Mouse (Mus musculus) MEL (cell line): Measurements from ENCODE around the gene Epb41. TPM values are rescaled to one million over a fixed set of nuclear protein-coding genes. Genes with fewer than 3 reads are reported as not detected.

Experiments used
- DNase-seq: peaks from one replicate; pipeline ENCODE4 v3.0.0; 2011; ENCODE audit warnings: low read depth, low spot score
- H3K27ac ChIP-seq: 2 replicates; pipeline ENCODE4 v1.5.1; 2012; ENCODE audit warnings: low read depth, mild to moderate bottlenecking, control low read depth, low read length, moderate library complexity; ENCODE audit not compliant: control insufficient read depth
- H3K27me3 ChIP-seq, 2 experiments: fragments of 150-350 bp in 1 of 2; sonication (generic) in 1 of 2; 2 replicates each; pipeline ENCODE4 v1.6.1; 2012; ENCODE audit warnings: low read length in 2 of 2, mild to moderate bottlenecking in 2 of 2, improper control_type of control experiment in 1 of 2, moderate library complexity in 1 of 2; ENCODE audit not compliant: insufficient read depth in 2 of 2, control insufficient read depth in 1 of 2
- H3K36me3 ChIP-seq, 2 experiments: 2 replicates each; pipeline ENCODE4 v1.6.1; 2012 to 2014; ENCODE audit warnings: low read length in 2 of 2, improper control_type of control experiment in 1 of 2, inconsistent platforms in 1 of 2, mild to moderate bottlenecking in 1 of 2; ENCODE audit not compliant: insufficient read depth in 2 of 2, control insufficient read depth in 1 of 2
- H3K4me1 ChIP-seq, 2 experiments: fragments of 150-350 bp in 1 of 2; sonication (generic) in 1 of 2; 2 replicates each; pipeline ENCODE4 v1.6.1; 2012; ENCODE audit warnings: low read length in 2 of 2, improper control_type of control experiment in 1 of 2, mild to moderate bottlenecking in 1 of 2; ENCODE audit not compliant: insufficient read depth in 2 of 2, control insufficient read depth in 1 of 2
- H3K4me3 ChIP-seq, 2 experiments: fragments of 150-350 bp in 1 of 2; sonication (generic) in 1 of 2; 2 replicates each; pipeline ENCODE4 v1.5.1; 2012; ENCODE audit warnings: low read depth in 2 of 2, low read length in 2 of 2, mild to moderate bottlenecking in 2 of 2, moderate library complexity in 2 of 2, control low read depth in 1 of 2, improper control_type of control experiment in 1 of 2; ENCODE audit not compliant: control insufficient read depth in 1 of 2, insufficient read depth in 1 of 2
- H3K79me2 ChIP-seq: 2 replicates; pipeline ENCODE4 v1.6.1; 2012; ENCODE audit warnings: mild to moderate bottlenecking, low read length, moderate library complexity; ENCODE audit not compliant: control insufficient read depth, poor library complexity, insufficient read depth
- H3K9ac ChIP-seq: 2 replicates; pipeline ENCODE4 v1.6.1; 2012; ENCODE audit warnings: low read depth, mild to moderate bottlenecking, control low read depth, low read length, moderate library complexity; ENCODE audit not compliant: control insufficient read depth, poor library complexity, severe bottlenecking
- H3K9me3 ChIP-seq: fragments of 150-350 bp; sonication (generic); replicated peaks from 2 replicates; pipeline ENCODE4 v1.6.1; 2012; ENCODE audit warnings: mild to moderate bottlenecking, low read length, improper control_type of control experiment, moderate library complexity; ENCODE audit not compliant: insufficient read depth
- BHLHE40 ChIP-seq: IDR thresholded peaks from 2 replicates; pipeline ENCODE4 v1.6.1; 2012; ENCODE audit warnings: low read depth, mild to moderate bottlenecking, inconsistent platforms, low read length, improper control_type of control experiment, borderline replicate concordance
- CHD1 ChIP-seq: IDR thresholded peaks from 2 replicates; pipeline ENCODE4 v1.6.1; 2012; ENCODE audit warnings: low read depth, mild to moderate bottlenecking, inconsistent platforms, low read length, improper control_type of control experiment
- CHD2 ChIP-seq: IDR thresholded peaks from 2 replicates; pipeline ENCODE4 v1.6.1; 2011; ENCODE audit warnings: low read length, improper control_type of control experiment
- CTCF ChIP-seq, 3 experiments: IDR thresholded peaks in 2 of 3; conservative IDR thresholded peaks in 1 of 3; 2 replicates each; pipeline ENCODE4 v1.5.1; 2011 to 2012; ENCODE audit warnings: low read length in 3 of 3, low read depth in 2 of 3, mild to moderate bottlenecking in 2 of 3, improper control_type of control experiment in 1 of 3, inconsistent platforms in 1 of 3, mixed read lengths in 1 of 3, moderate library complexity in 1 of 3; ENCODE audit not compliant: control insufficient read depth in 1 of 3, insufficient read depth in 1 of 3, poor library complexity in 1 of 3, severe bottlenecking in 1 of 3
- EP300 ChIP-seq, 2 experiments: IDR thresholded peaks; 2 replicates each; pipeline ENCODE4 v1.6.1; 2011; ENCODE audit warnings: improper control_type of control experiment in 2 of 2, low read length in 2 of 2, low read depth in 1 of 2, mild to moderate bottlenecking in 1 of 2
- GABPA ChIP-seq: IDR thresholded peaks from 2 replicates; pipeline ENCODE4 v1.6.1; 2012; ENCODE audit warnings: low read depth, mild to moderate bottlenecking, inconsistent platforms, low read length, improper control_type of control experiment, moderate library complexity
- GATA1 ChIP-seq: IDR thresholded peaks from 2 replicates; pipeline ENCODE4 v1.6.1; 2011; ENCODE audit warnings: low read depth, low read length, improper control_type of control experiment
- HCFC1 ChIP-seq: IDR thresholded peaks from 2 replicates; pipeline ENCODE4 v1.6.1; 2012; ENCODE audit warnings: low read depth, mild to moderate bottlenecking, inconsistent platforms, low read length, improper control_type of control experiment, moderate library complexity
- JUND ChIP-seq: IDR thresholded peaks from 2 replicates; pipeline ENCODE4 v1.6.1; 2011; ENCODE audit warnings: low read depth, mild to moderate bottlenecking, improper control_type of control experiment, low read length
- MAZ ChIP-seq: IDR thresholded peaks from 2 replicates; pipeline ENCODE4 v1.6.1; 2012; ENCODE audit warnings: low read depth, mild to moderate bottlenecking, inconsistent platforms, low read length, improper control_type of control experiment
- MXI1 ChIP-seq: IDR thresholded peaks from 2 replicates; pipeline ENCODE4 v1.6.1; 2011; ENCODE audit warnings: mild to moderate bottlenecking, low read depth, low read length, improper control_type of control experiment
- NELFE ChIP-seq: IDR thresholded peaks from 2 replicates; pipeline ENCODE4 v1.6.1; 2011; ENCODE audit warnings: low read depth, low read length, improper control_type of control experiment
- NRF1 ChIP-seq: IDR thresholded peaks from 2 replicates; pipeline ENCODE4 v1.6.1; 2014; ENCODE audit warnings: low read depth, mild to moderate bottlenecking, inconsistent platforms, low read length, improper control_type of control experiment, moderate library complexity; ENCODE audit not compliant: poor library complexity, insufficient read depth, severe bottlenecking
- POLR2A ChIP-seq, 2 experiments: IDR thresholded peaks; 2 replicates each; pipeline ENCODE4 v1.6.1; 2011 to 2012; ENCODE audit warnings: low read length in 2 of 2, mild to moderate bottlenecking in 2 of 2, control low read depth in 1 of 2, improper control_type of control experiment in 1 of 2, low read depth in 1 of 2, moderate library complexity in 1 of 2; ENCODE audit not compliant: control insufficient read depth in 1 of 2, insufficient read depth in 1 of 2, poor library complexity in 1 of 2
- POLR2AphosphoS2 ChIP-seq: IDR thresholded peaks from 2 replicates; pipeline ENCODE4 v1.6.1; 2011; ENCODE audit warnings: low read length, improper control_type of control experiment
- POLR2AphosphoS5 ChIP-seq: IDR thresholded peaks from 2 replicates; pipeline ENCODE4 v1.6.1; 2012; ENCODE audit warnings: low read depth, borderline replicate concordance, mild to moderate bottlenecking, inconsistent platforms, low read length, moderate library complexity, mixed read lengths
- RAD21 ChIP-seq: IDR thresholded peaks from 2 replicates; pipeline ENCODE4 v1.6.1; 2011; ENCODE audit warnings: mild to moderate bottlenecking, low read depth, low read length, improper control_type of control experiment
- RCOR1 ChIP-seq: IDR thresholded peaks from 2 replicates; pipeline ENCODE4 v1.6.1; 2012; ENCODE audit warnings: low read depth, mild to moderate bottlenecking, inconsistent platforms, low read length, improper control_type of control experiment
- SMC3 ChIP-seq: IDR thresholded peaks from 2 replicates; pipeline ENCODE4 v1.6.1; 2011; ENCODE audit warnings: low read depth, low read length, improper control_type of control experiment
- TAL1 ChIP-seq: IDR thresholded peaks from 2 replicates; pipeline ENCODE4 v1.6.1; 2012; ENCODE audit warnings: mild to moderate bottlenecking, inconsistent platforms, low read length, moderate library complexity, mixed read lengths
- TCF12 ChIP-seq: IDR thresholded peaks from 2 replicates; pipeline ENCODE4 v1.6.1; 2014; ENCODE audit warnings: low read depth, mild to moderate bottlenecking, inconsistent platforms, low read length, improper control_type of control experiment, moderate library complexity
- USF1 ChIP-seq: IDR thresholded peaks from 2 replicates; pipeline ENCODE4 v1.6.1; 2014; ENCODE audit warnings: low read depth, mild to moderate bottlenecking, inconsistent platforms, low read length, improper control_type of control experiment, moderate library complexity
- USF2 ChIP-seq, 2 experiments: IDR thresholded peaks; 2 replicates each; pipeline ENCODE4 v1.6.1; 2011 to 2012; ENCODE audit warnings: improper control_type of control experiment in 2 of 2, low read length in 2 of 2, borderline replicate concordance in 1 of 2, inconsistent platforms in 1 of 2, low read depth in 1 of 2, mild to moderate bottlenecking in 1 of 2; ENCODE audit not compliant: insufficient read depth in 1 of 2
- ZC3H11A ChIP-seq: IDR thresholded peaks from 2 replicates; pipeline ENCODE4 v1.6.1; 2012; ENCODE audit warnings: low read depth, mild to moderate bottlenecking, inconsistent platforms, low read length, improper control_type of control experiment
- ZMIZ1 ChIP-seq: IDR thresholded peaks from 2 replicates; pipeline ENCODE4 v1.6.1; 2012; ENCODE audit warnings: low read depth, mild to moderate bottlenecking, inconsistent platforms, low read length, improper control_type of control experiment, moderate library complexity
- ZNF384 ChIP-seq: IDR thresholded peaks from 2 replicates; pipeline ENCODE4 v1.6.1; 2012; ENCODE audit warnings: low read depth, mild to moderate bottlenecking, inconsistent platforms, low read length, improper control_type of control experiment
- polyA plus RNA-seq, 2 experiments: library from polyadenylated mRNA; stranded (reverse) in 1 of 2; unstranded in 1 of 2; fragments of >175 nt in 1 of 2; fragments of >200 nt in 1 of 2; gene quantifications; 2 replicates each; pipeline versions ENCODE4 v1.2.1 to v1.2.4; 2012; ENCODE audit warnings: low replicate concordance in 2 of 2, low read depth in 1 of 2; ENCODE audit not compliant: insufficient read length in 2 of 2, insufficient read depth in 1 of 2, missing spikeins in 1 of 2
- total RNA-seq: library from RNA; depleted of rRNA; stranded (reverse); fragments of 300-350 nt; gene quantifications from 2 replicates; pipeline ENCODE4 v1.2.3, GENCODE M21; 2012

The Epb41 gene
- total and polyA plus RNA-seq, 3 experiments, result 36.5 to 115 (median 44.3) TPM

DNA sequence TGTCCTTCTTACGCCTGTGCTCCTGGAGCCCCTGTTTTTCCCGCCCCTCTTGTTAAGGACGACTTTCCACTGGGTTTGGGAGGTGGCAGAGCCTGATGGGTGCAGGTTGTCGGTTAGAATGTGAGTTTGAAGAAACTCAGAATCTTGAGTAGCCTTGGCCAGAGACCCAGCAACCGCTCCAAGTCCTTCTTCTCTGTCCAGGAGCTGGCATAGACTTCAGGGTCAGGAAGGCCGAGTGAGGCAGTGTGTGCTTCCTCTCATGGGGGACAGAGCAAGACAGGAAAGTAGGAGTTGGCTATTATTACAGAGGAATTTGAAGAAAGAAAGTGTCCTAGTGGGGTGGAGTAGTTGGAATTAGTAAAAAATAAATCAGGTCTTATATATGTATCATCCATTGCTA, 191.6 kb downstream of the Epb41 start:
- Histone ChIP-seq H3K27me3 (no peaks in the 10 kb centered on the region), H3K9me3 (no peaks in the 10 kb centered on the region), H3K4me1 (peaks cover 0 to 6% of the 10 kb centered on the region in 2 experiments; a peak in 2 of 4 replicates), H3K27ac (no peak overlapping the region), H3K4me3 (no peak overlapping the region), H3K79me2 (peaks cover 80% of the 10 kb centered on the region), H3K36me3 (peaks cover 5 to 31% of the 10 kb centered on the region in 2 experiments; a peak in 3 of 4 replicates), H3K9ac (no peak overlapping the region)
- DNase-seq, result no peak
- TF ChIP-seq HCFC1, result no peak
- no peak for TF ChIP-seq MXI1
- no peak for TF ChIP-seq JUND
- TF ChIP-seq ZNF384, result no peak
- no peak for TF ChIP-seq ZC3H11A
- no peak for TF ChIP-seq SMC3
- TF ChIP-seq RAD21, result no peak
- no peak for TF ChIP-seq CHD2
- no peak for TF ChIP-seq TCF12

DNA sequence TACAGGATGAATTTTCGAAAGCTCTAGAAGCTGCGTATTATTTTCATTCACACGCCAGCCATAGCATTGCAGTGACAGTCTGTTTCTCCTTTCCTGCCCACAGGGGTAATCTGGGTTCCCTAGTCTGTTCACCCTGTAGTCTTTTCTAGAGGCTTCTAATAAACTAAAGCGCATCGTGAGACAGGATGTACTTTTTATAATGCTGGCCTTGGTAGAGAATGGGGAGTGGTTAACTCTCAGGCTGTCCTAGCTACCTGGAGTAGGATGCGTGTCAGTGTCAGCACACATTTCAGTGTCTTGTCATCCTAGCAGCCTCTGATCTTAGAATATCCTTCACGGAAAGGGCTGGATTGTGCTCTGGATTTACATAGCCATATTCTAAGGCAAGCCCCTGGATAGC, 193.8 kb downstream of the Epb41 start:
- no peak overlapping the region for H3K27ac ChIP-seq
- no peak overlapping the region for H3K9ac ChIP-seq
- H3K36me3 ChIP-seq, result peaks cover 13 to 19% of the 10 kb centered on the region in 2 experiments
- peaks cover 8 to 10% of the 10 kb centered on the region in 2 experiments for H3K4me1 ChIP-seq
- H3K79me2 ChIP-seq, result peaks cover 89% of the 10 kb centered on the region
- no peak for DNase-seq
- no peaks in the 10 kb centered on the region for H3K9me3 ChIP-seq
- H3K4me3 ChIP-seq, result no peak overlapping the region
- TF ChIP-seq RCOR1 (no peak), BHLHE40 (no peak), MAZ (no peak), RAD21 (no peak), POLR2A (IDR thresholded peaks at IDR 0.05; ENCODE audit: control insufficient read depth in 1 of 2, insufficient read depth in 1 of 2, low read depth in 1 of 2, low read length in 2 of 2, poor library complexity in 1 of 2) (no peak), TAL1 (no peak), POLR2AphosphoS2 (no peak), ZNF384 (no peak)
- H3K27me3 ChIP-seq, result no peaks in the 10 kb centered on the region

DNA sequence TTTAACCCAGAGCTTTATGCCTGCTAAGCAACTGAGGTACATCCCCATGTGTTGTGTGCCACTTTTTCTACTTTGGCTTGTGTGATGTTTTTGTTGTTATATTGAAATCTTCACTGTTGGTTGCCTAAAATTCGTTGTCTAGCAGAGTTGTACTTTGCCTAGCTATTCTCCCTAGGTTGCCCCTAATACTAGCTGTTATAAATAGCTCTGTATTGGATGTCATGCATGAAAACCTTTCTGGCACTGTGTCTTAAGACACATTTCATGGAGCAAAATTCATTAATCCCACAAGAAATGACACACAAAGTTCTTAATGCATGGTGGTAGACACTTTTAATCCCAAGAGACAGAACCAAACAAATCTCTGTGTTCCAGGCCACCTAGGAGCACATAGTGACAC, 195.4 kb downstream of the Epb41 start:
- Histone ChIP-seq H3K9me3 (no peaks in the 10 kb centered on the region), H3K27me3 (no peaks in the 10 kb centered on the region), H3K27ac (no peak overlapping the region), H3K79me2 (peaks cover 90% of the 10 kb centered on the region), H3K4me1 (peaks cover 17 to 18% of the 10 kb centered on the region in 2 experiments), H3K4me3 (no peak overlapping the region), H3K9ac (no peak overlapping the region), H3K36me3 (peaks cover 10 to 31% of the 10 kb centered on the region in 2 experiments)
- DNase-seq, result no peak
- TF ChIP-seq CTCF (IDR thresholded peaks at IDR 0.05 in 2 of 3, conservative IDR thresholded peaks at IDR 0.05 in 1 of 3; ENCODE audit: control insufficient read depth in 1 of 3, insufficient read depth in 1 of 3, low read depth in 2 of 3, low read length in 3 of 3, poor library complexity in 1 of 3, severe bottlenecking in 1 of 3) (no peak), POLR2A (IDR thresholded peaks at IDR 0.05; ENCODE audit: control insufficient read depth in 1 of 2, insufficient read depth in 1 of 2, low read depth in 1 of 2, low read length in 2 of 2, poor library complexity in 1 of 2) (no peak), POLR2AphosphoS5 (no peak), USF1 (no peak), POLR2AphosphoS2 (no peak), NELFE (no peak), TAL1 (no peak), CHD1 (no peak), ZNF384 (no peak), GATA1 (no peak), ZMIZ1 (no peak), USF2 (IDR thresholded peaks at IDR 0.05; ENCODE audit: borderline replicate concordance in 1 of 2, insufficient read depth in 1 of 2, low read depth in 1 of 2, low read length in 2 of 2) (no peak), ZC3H11A (no peak), EP300 (IDR thresholded peaks at IDR 0.05; ENCODE audit: low read depth in 1 of 2, low read length in 2 of 2) (no peak), BHLHE40 (no peak), GABPA (no peak), NRF1 (no peak)
